13 mouse cellular contexts compared by ENCODE assay signal in the genomic region with DNA sequence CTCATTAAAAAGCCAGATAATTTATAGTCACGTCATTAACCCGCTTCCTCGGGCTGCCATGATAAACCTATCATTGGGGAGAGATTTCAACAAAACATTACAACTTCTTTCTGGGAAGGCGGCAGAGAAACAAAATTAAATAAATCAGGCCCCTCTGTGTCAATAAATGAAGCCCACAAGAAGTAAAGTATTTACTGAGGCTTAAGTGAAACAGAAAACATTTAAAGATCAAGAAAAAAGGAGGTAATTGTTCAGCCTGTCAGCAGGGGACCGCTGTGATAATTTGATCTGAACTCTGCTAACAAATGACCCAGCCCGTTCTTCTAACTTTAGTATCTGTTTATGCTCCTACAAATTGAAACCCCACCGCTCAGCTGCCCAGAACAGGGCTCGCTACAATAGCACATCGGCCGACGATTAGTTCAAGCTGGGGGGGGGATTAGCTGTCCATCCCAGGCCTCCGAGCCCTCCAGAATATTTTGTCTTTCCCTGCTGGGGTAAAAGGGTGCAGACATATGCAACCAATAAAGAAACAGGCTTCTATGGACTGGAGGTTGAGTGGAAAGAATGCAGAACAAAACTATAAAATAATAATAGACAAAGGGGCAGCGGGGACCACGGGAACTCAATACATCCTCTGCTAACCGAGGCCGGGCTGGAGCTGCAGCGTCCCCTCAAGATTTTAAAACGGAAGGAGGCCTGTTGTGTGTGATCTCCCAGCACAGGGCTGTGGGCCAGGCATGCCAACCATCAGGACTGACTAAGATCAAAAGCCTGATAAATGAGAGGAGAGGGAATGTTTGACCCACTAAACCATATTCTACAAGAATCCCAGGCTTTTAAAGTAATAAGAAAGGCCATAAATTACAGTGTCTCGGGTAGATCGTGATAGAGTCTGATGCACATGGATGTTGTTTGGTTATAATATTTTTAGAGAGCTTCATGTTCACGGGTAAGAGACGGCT.
A peak's percentile ranks its signal among the peaks of the same experiment; 100 is the strongest.
DNase-seq lines count a peak whose midpoint lies in the region; ATAC-seq and TF ChIP-seq lines count a peak whose summit lies in the region.
"Had no signal": no experiment of that assay in that cellular context is flagged by ENCODE, and none has a peak within 500 bp of the region (broad histone marks: within the 10 kb centered on the region; RNA-seq: fewer than 3 reads in every experiment).

No protein-coding gene starts in this region.

- ATAC-seq in kidney, postnatal 0 days (replicated peaks; ENCODE audit: low FRiP score, low read depth), result no peak
- peak; percentile 69 for ATAC-seq in embryonic facial prominence, embryonic 12.5 days (ENCODE audit: insufficient number of reproducible peaks, insufficient read depth, low FRiP score, low TSS enrichment)
- ATAC-seq in hindbrain, postnatal 0 days, result no peak
- ATAC-seq: CD4-positive, CD25-positive, alpha-beta regulatory T cell, adult 4 months had no signal

- H3K4me1 ChIP-seq in kidney, postnatal 0 days (replicated peaks; ENCODE audit: insufficient read depth, low read length), result peaks cover 5% of the 10 kb centered on the region; the same call in 1 of the 2 replicates
- peaks cover 24% of the 10 kb centered on the region for H3K4me1 ChIP-seq in embryonic facial prominence, embryonic 12.5 days
- H3K4me1 ChIP-seq in hindbrain, postnatal 0 days (ENCODE audit: insufficient read depth, low read length), result peaks cover 4% of the 10 kb centered on the region; the same call in 1 of the 2 replicates
- H3K4me1 ChIP-seq: liver, embryonic 13.5 days had no signal

- peak overlapping the region; percentile 21 for H3K4me2 ChIP-seq in kidney, postnatal 0 days (ENCODE audit: low read length)
- H3K4me2 ChIP-seq in embryonic facial prominence, embryonic 12.5 days (replicated peaks), result peak overlapping the region; percentile 35
- H3K4me2 ChIP-seq in hindbrain, postnatal 0 days (ENCODE audit: low read depth, low read length), result 0 out of 2 replicates have a peak overlapping the region, but pooled peaks have one; percentile 7
- H3K4me2 ChIP-seq: liver, embryonic 13.5 days had no signal

- no peaks in the 10 kb centered on the region for H3K27me3 ChIP-seq in kidney, postnatal 0 days (ENCODE audit: insufficient read depth, low read length)
- H3K27me3 ChIP-seq in embryonic facial prominence, embryonic 12.5 days, result no peaks in the 10 kb centered on the region
- no peaks in the 10 kb centered on the region; the same call in 1 of the 2 replicates for H3K27me3 ChIP-seq in hindbrain, postnatal 0 days (ENCODE audit: insufficient read depth, low read length)

- H3K27ac ChIP-seq in kidney, postnatal 0 days, result no peak overlapping the region
- peak overlapping the region; percentile 79 for H3K27ac ChIP-seq in embryonic facial prominence, embryonic 12.5 days
- no peak overlapping the region for H3K27ac ChIP-seq in hindbrain, postnatal 0 days
- H3K27ac ChIP-seq: liver, embryonic 13.5 days had no signal

- TF ChIP-seq CTCF in kidney, postnatal 0 days (IDR thresholded peaks at IDR 0.05; ENCODE audit: low read depth), result no peak
- TF ChIP-seq CTCF in hindbrain, postnatal 0 days (IDR thresholded peaks at IDR 0.05; ENCODE audit: low read depth), result no peak

- intact Hi-C loops in left cerebral cortex, postnatal 4 days (cut with DNase I), result no loop called here

- no peaks in the 10 kb centered on the region for H3K36me3 ChIP-seq in kidney, postnatal 0 days (ENCODE audit: insufficient read depth, low read length)
- no peaks in the 10 kb centered on the region for H3K36me3 ChIP-seq in embryonic facial prominence, embryonic 12.5 days
- H3K36me3 ChIP-seq in hindbrain, postnatal 0 days (ENCODE audit: insufficient read depth, low read length), result no peaks in the 10 kb centered on the region
- H3K36me3 ChIP-seq: liver, embryonic 13.5 days had no signal

- DNase-seq in kidney, postnatal 0 days (ENCODE audit: low spot score), result peak; percentile 33
- DNase-seq in kidney, adult 8-10 months, result no peak
- DNase-seq in hindbrain, postnatal 0 days (ENCODE audit: low spot score), result no peak
- DNase-seq in neural tube, embryonic 10.5 days (ENCODE audit: extremely low spot score, low spot score), result peak; percentile 44
- no peak for DNase-seq in adipocyte (ENCODE audit: low spot score)
- DNase-seq in urinary bladder, postnatal 4 days (ENCODE audit: low spot score in 2 of 2), result no peak
- DNase-seq in left cerebral cortex, postnatal 4 days, result no peak
- DNase-seq: gastrocnemius, postnatal 25 days; liver, embryonic 13.5 days; right cerebral cortex, postnatal 4 days; thymus, postnatal 25 days had no signal

- no peak overlapping the region for H3K4me3 ChIP-seq in kidney, postnatal 0 days (replicated peaks; ENCODE audit: low read depth, low read length)
- no peak overlapping the region for H3K4me3 ChIP-seq in embryonic facial prominence, embryonic 12.5 days
- H3K4me3 ChIP-seq in hindbrain, postnatal 0 days (ENCODE audit: low read length), result no peak overlapping the region
- H3K4me3 ChIP-seq: liver, embryonic 13.5 days had no signal

- WGBS in kidney, postnatal 0 days, result 21% methylated on average over 22 of the region's 22 CpGs
- 8% methylated on average over 22 of the region's 22 CpGs for WGBS in embryonic facial prominence, embryonic 12.5 days
- WGBS in hindbrain, postnatal 0 days, result 23% methylated on average over 22 of the region's 22 CpGs

- no peak overlapping the region for H3K9ac ChIP-seq in kidney, postnatal 0 days (ENCODE audit: low read depth, low read length)
- H3K9ac ChIP-seq in embryonic facial prominence, embryonic 12.5 days, result no peak overlapping the region
- H3K9ac ChIP-seq in hindbrain, postnatal 0 days (replicated peaks; ENCODE audit: low read length), result no peak overlapping the region
- H3K9ac ChIP-seq: liver, embryonic 13.5 days had no signal

- H3K9me3 ChIP-seq in kidney, postnatal 0 days (replicated peaks; ENCODE audit: low read length), result no peaks in the 10 kb centered on the region
- H3K9me3 ChIP-seq in embryonic facial prominence, embryonic 12.5 days, result no peaks in the 10 kb centered on the region
- no peaks in the 10 kb centered on the region for H3K9me3 ChIP-seq in hindbrain, postnatal 0 days (ENCODE audit: low read length)
- H3K9me3 ChIP-seq: liver, embryonic 13.5 days had no signal

Comparison
In these comparisons a context has a peak if more than half of its experiments do, and no peak if none do; other contexts are left out.
1. DNase-seq: peak in kidney, postnatal 0 days (single experiment) and neural tube, embryonic 10.5 days (single experiment); none in kidney, adult 8-10 months (0 of 2), hindbrain, postnatal 0 days (single experiment), adipocyte (single experiment), urinary bladder, postnatal 4 days (0 of 2) and left cerebral cortex, postnatal 4 days (single experiment).
2. Peak in every context shown above with its lines, with median percentiles within 50 percentile points of each other: H3K4me2 ChIP-seq.